Mouse (Mus musculus) testis, adult 2 months (tissue): ENCODE data around the gene Olfr1348.

ENCODE experiments used
- CTCF ChIP-seq: fragments of 200-500 bp; IDR thresholded peaks from 2 replicates; pipeline ENCODE4 v1.5.1; 2012; ENCODE audit warnings: low read depth, mild to moderate bottlenecking, inconsistent platforms, low read length, moderate library complexity; ENCODE audit not compliant: control insufficient read depth, insufficient read depth, insufficient replicate concordance
- POLR2A ChIP-seq: fragments of 200-500 bp; IDR thresholded peaks from 2 replicates; pipeline ENCODE4 v1.6.1; 2012; ENCODE audit warnings: low read depth, mild to moderate bottlenecking, inconsistent platforms, low read length, moderate library complexity; ENCODE audit not compliant: control insufficient read depth

DNA sequence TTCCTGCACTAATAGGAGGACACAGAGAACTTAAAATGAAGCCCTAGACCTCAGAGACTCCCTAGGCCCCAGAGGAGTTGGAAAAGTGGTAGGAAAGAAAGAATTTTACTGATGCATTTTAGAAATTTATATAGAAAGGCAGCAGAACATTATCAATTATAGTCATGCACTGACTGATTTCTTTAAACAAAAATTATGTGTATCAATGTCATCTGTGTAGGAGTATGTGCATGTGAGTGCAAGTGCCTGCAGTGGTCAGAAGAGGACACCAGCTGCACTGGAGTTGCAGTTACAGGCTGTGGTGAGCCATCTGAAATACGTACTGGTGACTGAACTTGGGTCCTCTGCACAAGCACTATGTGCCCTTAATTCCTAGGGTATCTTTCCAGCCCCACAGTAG is 8.9 kb downstream of the Olfr1348 start, which contains the start of gene Olfr1347:
- no peak for TF ChIP-seq POLR2A
- no peak for TF ChIP-seq CTCF
